Mouse (Mus musculus): ENCODE results near the gene Gnl1. TPM values are rescaled to one million over a fixed set of nuclear protein-coding genes. Genes with fewer than 3 reads are reported as not detected.

Gene Gnl1
- total and polyA plus RNA-seq, 3 experiments: 22.9 to 121 (median 28.6) TPM

DNA sequence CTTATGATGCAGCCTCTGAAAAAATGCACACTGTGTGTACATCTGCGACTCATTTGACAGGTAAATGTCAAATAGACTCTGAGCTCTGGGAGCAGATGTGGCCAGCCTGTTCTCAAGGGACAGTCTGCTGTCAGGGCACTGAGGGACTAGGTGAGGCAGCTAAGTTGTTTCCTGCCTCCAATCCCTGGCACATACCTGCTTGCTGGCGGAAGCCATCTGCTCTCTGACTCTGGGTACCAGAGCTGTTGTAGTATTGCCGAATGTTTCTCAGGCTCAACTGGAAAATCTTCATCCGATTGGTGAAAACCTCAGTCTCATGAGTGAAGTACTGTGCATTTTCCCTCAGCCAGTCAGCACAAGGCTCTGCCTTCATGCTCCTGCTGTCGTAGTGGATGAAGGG lies 37.4 kb downstream of the Gnl1 start:
- peaks cover 65% of the 10 kb centered on the region for H3K4me1 ChIP-seq (ENCODE audit: insufficient read depth, low read depth, low read length)
- H3K4me3 ChIP-seq (ENCODE audit: low read depth, low read length): no peak overlapping the region

DNA sequence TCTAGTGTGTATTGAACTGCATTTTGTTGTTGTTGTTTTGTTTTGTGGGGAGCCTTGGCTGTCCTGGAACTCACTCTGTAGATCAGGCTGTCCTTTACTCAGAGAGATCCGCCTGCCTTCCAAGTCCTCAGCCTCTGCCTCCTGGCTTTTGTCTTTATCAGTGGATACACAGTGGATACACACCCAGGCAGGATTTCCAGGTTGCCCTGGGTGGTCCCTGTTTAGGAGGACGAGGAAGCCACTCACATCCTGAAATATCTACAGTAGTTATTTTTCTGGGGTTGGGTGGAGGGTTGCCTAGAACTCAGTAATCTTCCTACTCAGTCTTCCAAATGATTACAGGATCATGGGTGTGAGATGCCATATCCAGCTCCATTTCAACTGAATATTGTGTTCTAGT lies 39.3 kb downstream of the Gnl1 start:
- H3K4me3 ChIP-seq (ENCODE audit: low read depth, low read length): no peak overlapping the region; the same call in 1 of the 2 replicates
- no peak for DNase-seq (ENCODE audit: low spot score)
- H3K4me1 ChIP-seq (ENCODE audit: insufficient read depth, low read depth, low read length): peaks cover 83% of the 10 kb centered on the region
- no peaks in the 10 kb centered on the region for H3K27me3 ChIP-seq (ENCODE audit: insufficient read depth, low read length)
- TF ChIP-seq GATA1 (IDR thresholded peaks at IDR 0.05; ENCODE audit: borderline replicate concordance, low read length): no peak
- TF ChIP-seq CTCF (IDR thresholded peaks at IDR 0.05; ENCODE audit: low read depth, low read length): no peak
- H3K9me3 ChIP-seq (replicated peaks): peaks cover 16% of the 10 kb centered on the region
- peaks cover 85% of the 10 kb centered on the region for H3K36me3 ChIP-seq (replicated peaks)
- ATAC-seq (ENCODE audit: extremely low read depth, insufficient number of reproducible peaks, low FRiP score, poor library complexity, severe bottlenecking): no peak

More for the DNA sequence above, 37.4 kb downstream of the Gnl1 start:
- TF ChIP-seq CTCF (IDR thresholded peaks at IDR 0.05; ENCODE audit: low read depth, low read length) (no peak), GATA1 (IDR thresholded peaks at IDR 0.05; ENCODE audit: borderline replicate concordance, low read length) (no peak), TAL1 (conservative IDR thresholded peaks at IDR 0.05; ENCODE audit: low read depth, low read length) (no peak)
- Histone ChIP-seq H3K36me3 (replicated peaks) (peaks cover 70% of the 10 kb centered on the region), H3K27me3 (ENCODE audit: insufficient read depth, low read length) (no peaks in the 10 kb centered on the region), H3K9me3 (replicated peaks) (peaks cover 14% of the 10 kb centered on the region)
- DNase-seq (ENCODE audit: low spot score) (no peak), ATAC-seq (ENCODE audit: extremely low read depth, insufficient number of reproducible peaks, low FRiP score, poor library complexity, severe bottlenecking) (no peak)

DNA sequence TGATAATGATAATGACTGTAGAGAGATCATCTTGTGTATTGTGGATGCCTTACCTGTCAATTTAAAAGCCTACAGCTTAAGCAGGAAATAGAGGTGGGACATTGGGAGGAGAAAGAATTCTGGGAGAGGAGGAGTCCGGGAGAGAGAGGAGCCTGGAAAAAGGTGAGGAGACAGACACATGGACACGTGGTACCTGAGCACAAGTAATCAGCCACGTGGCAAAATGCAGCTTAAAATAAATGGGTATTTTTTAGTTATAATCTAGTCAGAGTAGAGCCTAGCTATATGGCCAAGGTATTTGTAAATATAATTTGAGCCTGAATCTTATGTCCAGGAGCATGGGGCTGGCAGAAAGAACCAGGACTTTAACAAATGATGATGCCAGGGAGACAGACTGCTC lies 39.9 kb downstream of the Gnl1 start:
- TF ChIP-seq TAL1 (conservative IDR thresholded peaks at IDR 0.05; ENCODE audit: low read depth, low read length) (no peak), CTCF (IDR thresholded peaks at IDR 0.05; ENCODE audit: low read depth, low read length) (no peak), GATA2 (IDR thresholded peaks at IDR 0.05; ENCODE audit: borderline replicate concordance, low read depth, low read length) (no peak), POLR2AphosphoS5 (IDR thresholded peaks at IDR 0.05; ENCODE audit: insufficient replicate concordance, low read depth, low read length) (no peak), GATA1 (IDR thresholded peaks at IDR 0.05; ENCODE audit: borderline replicate concordance, low read length) (no peak)

DNA sequence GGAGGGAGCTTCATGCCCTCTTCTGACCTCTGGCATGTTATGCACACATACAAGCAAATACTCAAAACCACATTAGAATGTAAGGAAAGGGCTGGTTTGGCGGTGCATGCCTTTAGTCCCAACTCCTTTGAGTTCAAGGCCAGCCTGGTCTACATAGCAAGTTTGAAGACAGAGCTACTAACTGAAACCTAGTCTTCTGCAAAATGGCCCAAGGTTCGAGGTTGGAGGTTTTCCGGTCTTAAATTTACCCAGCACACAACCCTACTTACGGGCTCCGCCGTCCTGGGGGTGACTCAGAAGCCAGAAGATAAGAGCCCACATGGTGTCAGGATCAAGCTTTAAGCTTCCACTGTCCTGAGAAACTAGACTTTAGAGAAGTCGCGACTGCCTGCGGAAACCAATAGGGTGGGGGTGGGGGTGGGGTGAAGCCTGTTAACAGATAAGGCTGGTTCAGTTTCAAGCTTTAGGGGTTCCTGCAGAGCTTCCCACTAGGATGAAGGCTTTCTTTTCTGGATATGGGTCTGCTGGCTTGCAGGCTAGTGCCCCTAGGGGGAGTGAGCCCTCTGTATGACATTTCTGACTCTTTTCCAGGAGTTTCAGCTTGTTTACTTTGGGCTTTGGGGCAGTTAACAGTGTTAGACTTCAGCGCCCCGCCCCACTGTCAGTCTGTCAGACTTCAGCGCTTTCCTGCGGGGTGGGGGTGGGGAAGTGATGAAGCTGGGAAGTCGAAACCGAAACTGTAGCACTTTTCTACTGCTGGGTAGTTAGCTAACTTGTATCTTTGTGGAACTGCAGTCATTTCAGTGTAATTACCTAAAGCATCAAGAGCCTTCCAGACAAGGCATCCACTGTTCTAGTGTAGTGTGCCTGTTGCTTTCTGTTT lies 40.8 kb downstream of the Gnl1 start, which contains the start of gene H2-T24:
TSS of gene H2-T24 (minus strand) at position 370 of the 883 bp plus-strand sequence.
- Histone ChIP-seq H3K4me1 (ENCODE audit: insufficient read depth, low read depth, low read length) (peaks cover 81% of the 10 kb centered on the region), H3K27me3 (ENCODE audit: insufficient read depth, low read length) (no peaks in the 10 kb centered on the region), H3K9me3 (replicated peaks) (peaks cover 19% of the 10 kb centered on the region), H3K36me3 (replicated peaks) (peaks cover 85% of the 10 kb centered on the region), H3K4me3 (ENCODE audit: low read depth, low read length) (peak within 1 kb of the TSS; percentile 56)
- TF ChIP-seq POLR2AphosphoS5 (IDR thresholded peaks at IDR 0.05; ENCODE audit: insufficient replicate concordance, low read depth, low read length) (no peak), TAL1 (conservative IDR thresholded peaks at IDR 0.05; ENCODE audit: low read depth, low read length) (no peak), GATA2 (IDR thresholded peaks at IDR 0.05; ENCODE audit: borderline replicate concordance, low read depth, low read length) (no peak), GATA1 (IDR thresholded peaks at IDR 0.05; ENCODE audit: borderline replicate concordance, low read length) (no peak), CTCF (IDR thresholded peaks at IDR 0.05; ENCODE audit: low read depth, low read length) (no peak)
- DNase-seq (ENCODE audit: low spot score) (no peak), ATAC-seq (ENCODE audit: extremely low read depth, insufficient number of reproducible peaks, low FRiP score, poor library complexity, severe bottlenecking) (peak; percentile 52; the same call in 1 of the 2 replicates)

More for the DNA sequence above, 39.9 kb downstream of the Gnl1 start:
- no peaks in the 10 kb centered on the region for H3K27me3 ChIP-seq (ENCODE audit: insufficient read depth, low read length)
- peaks cover 85% of the 10 kb centered on the region for H3K36me3 ChIP-seq (replicated peaks)
- H3K9me3 ChIP-seq (replicated peaks): peaks cover 16% of the 10 kb centered on the region
- DNase-seq (ENCODE audit: low spot score) (no peak), ATAC-seq (ENCODE audit: extremely low read depth, insufficient number of reproducible peaks, low FRiP score, poor library complexity, severe bottlenecking) (no peak)
- H3K4me3 ChIP-seq (ENCODE audit: low read depth, low read length): peak overlapping the region; percentile 56; the same call in 1 of the 2 replicates
- H3K4me1 ChIP-seq (ENCODE audit: insufficient read depth, low read depth, low read length): peaks cover 83% of the 10 kb centered on the region

DNA sequence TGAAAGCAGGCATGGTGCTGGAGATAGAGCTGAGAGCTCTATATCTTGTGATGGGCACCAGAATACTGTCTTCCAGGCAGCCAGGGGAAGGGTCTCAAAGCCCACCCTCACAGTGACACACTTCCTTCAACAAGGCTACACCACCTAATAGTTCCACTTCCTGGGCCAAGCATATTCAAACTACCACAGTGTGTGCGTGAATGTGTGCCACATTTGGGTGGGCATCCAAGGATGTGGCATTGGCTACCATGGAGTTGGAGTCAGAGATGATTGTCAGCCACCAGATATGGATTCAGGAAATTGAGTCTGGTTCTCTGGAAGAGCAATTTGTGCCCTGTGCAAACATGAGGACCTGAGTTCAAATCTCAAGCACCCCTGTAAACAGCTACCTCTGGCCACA lies 41.7 kb downstream of the Gnl1 start:
- ATAC-seq (ENCODE audit: extremely low read depth, insufficient number of reproducible peaks, low FRiP score, poor library complexity, severe bottlenecking) (no peak), DNase-seq (ENCODE audit: low spot score) (no peak)
- Histone ChIP-seq H3K36me3 (replicated peaks) (peaks cover 84% of the 10 kb centered on the region), H3K4me1 (ENCODE audit: insufficient read depth, low read depth, low read length) (peaks cover 74% of the 10 kb centered on the region), H3K27me3 (ENCODE audit: insufficient read depth, low read length) (no peaks in the 10 kb centered on the region), H3K9me3 (replicated peaks) (peaks cover 25% of the 10 kb centered on the region), H3K4me3 (ENCODE audit: low read depth, low read length) (peak overlapping the region; percentile 16; the same call in 1 of the 2 replicates)
- no peak for TF ChIP-seq POLR2AphosphoS5 (IDR thresholded peaks at IDR 0.05; ENCODE audit: insufficient replicate concordance, low read depth, low read length)
- no peak for TF ChIP-seq GATA1 (IDR thresholded peaks at IDR 0.05; ENCODE audit: borderline replicate concordance, low read length)
- TF ChIP-seq TAL1 (conservative IDR thresholded peaks at IDR 0.05; ENCODE audit: low read depth, low read length): no peak
- TF ChIP-seq GATA2 (IDR thresholded peaks at IDR 0.05; ENCODE audit: borderline replicate concordance, low read depth, low read length): no peak
- no peak for TF ChIP-seq CTCF (IDR thresholded peaks at IDR 0.05; ENCODE audit: low read depth, low read length)

DNA sequence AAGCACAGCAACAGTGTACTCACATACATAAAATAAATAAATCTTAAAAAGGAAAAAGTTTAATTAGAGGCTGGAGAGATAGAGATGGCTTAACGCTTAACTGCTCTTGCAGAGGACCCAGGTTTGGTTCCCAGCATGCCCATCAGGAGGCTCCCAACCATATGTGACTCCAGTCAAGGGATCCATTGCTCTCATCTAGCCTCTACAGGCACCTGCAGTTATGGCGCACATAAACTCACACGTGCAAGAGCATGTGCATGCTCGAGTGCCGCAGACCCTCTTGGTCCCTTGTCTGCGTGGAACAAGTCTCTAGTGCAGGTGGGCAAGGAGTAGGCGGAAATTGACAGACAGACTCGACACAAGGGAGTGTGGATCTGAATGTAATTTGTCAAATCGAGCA lies 42.4 kb downstream of the Gnl1 start:
- Histone ChIP-seq H3K9me3 (replicated peaks) (peaks cover 29% of the 10 kb centered on the region), H3K4me3 (ENCODE audit: low read depth, low read length) (no peak overlapping the region; the same call in 1 of the 2 replicates), H3K27me3 (ENCODE audit: insufficient read depth, low read length) (no peaks in the 10 kb centered on the region), H3K36me3 (replicated peaks) (peaks cover 83% of the 10 kb centered on the region), H3K4me1 (ENCODE audit: insufficient read depth, low read depth, low read length) (peaks cover 66% of the 10 kb centered on the region)
- no peak for TF ChIP-seq GATA1 (IDR thresholded peaks at IDR 0.05; ENCODE audit: borderline replicate concordance, low read length)
- TF ChIP-seq GATA2 (IDR thresholded peaks at IDR 0.05; ENCODE audit: borderline replicate concordance, low read depth, low read length): no peak
- TF ChIP-seq POLR2AphosphoS5 (IDR thresholded peaks at IDR 0.05; ENCODE audit: insufficient replicate concordance, low read depth, low read length): no peak
- no peak for TF ChIP-seq TAL1 (conservative IDR thresholded peaks at IDR 0.05; ENCODE audit: low read depth, low read length)
- no peak for TF ChIP-seq CTCF (IDR thresholded peaks at IDR 0.05; ENCODE audit: low read depth, low read length)
- DNase-seq (ENCODE audit: low spot score) (no peak), ATAC-seq (ENCODE audit: extremely low read depth, insufficient number of reproducible peaks, low FRiP score, poor library complexity, severe bottlenecking) (no peak)

Data from G1E (cell line).